Mouse (Mus musculus) lung, postnatal 0 days (tissue): ENCODE data around the gene Csk.

ENCODE experiments used
- CTCF ChIP-seq: IDR thresholded peaks from 2 replicates; pipeline ENCODE4 v1.5.1; 2016; ENCODE audit warnings: antibody characterized with exemption, mild to moderate bottlenecking
- EP300 ChIP-seq: IDR thresholded peaks from 2 replicates; pipeline ENCODE4 v1.6.1; 2016; ENCODE audit warnings: antibody characterized with exemption, mild to moderate bottlenecking, control low read depth

GRCm38 (mm10) chr9:57620674-57621073, 32.8 kb downstream of the Csk start, which contains the start of gene Lman1l:
- TF ChIP-seq CTCF (no peak), EP300 (no peak)
